Mouse (Mus musculus): ENCODE results near the gene Trpc7.

Trpc7 gene

DNA sequence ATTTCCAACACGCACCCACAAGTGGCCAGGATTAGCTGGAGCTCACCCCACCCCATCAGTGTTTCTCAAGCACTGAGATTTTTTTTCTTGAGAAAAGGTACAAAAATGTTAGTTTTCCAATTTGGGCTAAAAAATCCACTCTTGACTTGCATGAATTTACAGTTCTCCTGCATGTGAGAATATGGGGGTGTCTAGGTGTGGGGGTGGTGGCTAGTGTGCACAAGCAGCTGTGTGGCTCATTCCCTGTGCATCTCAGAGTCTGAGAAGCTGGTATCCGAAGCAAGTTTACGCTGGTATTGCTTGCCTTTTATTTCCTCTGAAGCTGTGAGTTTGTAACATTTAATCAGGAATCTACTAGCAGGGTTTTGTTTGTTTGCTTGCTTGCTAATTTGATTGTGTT is 105.1 kb downstream of the Trpc7 start:
- peak in 1 of 2 experiments; percentile 60 for DNase-seq (ENCODE audit: low spot score in 2 of 2)

DNA sequence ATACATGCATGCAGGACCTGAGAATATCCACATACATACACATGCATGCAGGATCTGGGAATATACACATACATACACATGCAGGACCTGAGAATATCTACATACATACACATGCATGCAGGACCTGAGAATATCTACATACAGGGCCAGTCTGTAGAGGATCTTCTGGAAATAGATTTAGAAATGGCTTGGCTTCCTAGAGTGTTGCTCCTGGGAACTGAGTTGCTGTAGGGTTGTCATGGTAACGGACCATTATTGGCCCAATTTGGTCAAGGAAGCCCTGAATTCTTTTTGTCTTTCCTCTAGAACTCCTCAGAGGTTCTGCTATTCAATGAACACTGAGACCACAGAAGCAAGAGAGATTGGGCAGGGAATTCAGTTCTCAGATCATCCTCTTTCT is 113.2 kb downstream of the Trpc7 start:
- DNase-seq (ENCODE audit: low spot score in 2 of 2): peak in 1 of 2 experiments; percentile 62

DNA sequence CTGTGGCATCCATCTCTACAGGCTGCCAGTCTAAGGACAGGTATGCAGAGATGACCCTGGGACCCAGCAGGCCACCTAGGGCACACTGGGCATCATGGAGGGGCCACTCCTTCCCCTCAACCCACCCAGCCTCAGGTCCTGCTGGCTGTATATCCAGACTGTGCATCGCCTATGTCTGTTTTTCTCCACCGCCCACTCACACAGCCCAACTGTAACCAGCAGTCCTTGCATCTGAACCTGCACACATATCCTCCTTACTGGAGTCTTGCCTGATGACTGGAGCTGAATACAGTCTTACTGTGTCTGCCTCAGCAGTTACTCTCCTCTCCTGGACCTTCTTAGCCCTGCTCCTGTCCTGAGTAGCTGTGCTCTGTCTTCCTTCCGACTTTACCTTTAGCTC is 114.1 kb downstream of the Trpc7 start:
- DNase-seq (ENCODE audit: low spot score in 2 of 2): peak in 1 of 2 experiments; percentile 59

DNA sequence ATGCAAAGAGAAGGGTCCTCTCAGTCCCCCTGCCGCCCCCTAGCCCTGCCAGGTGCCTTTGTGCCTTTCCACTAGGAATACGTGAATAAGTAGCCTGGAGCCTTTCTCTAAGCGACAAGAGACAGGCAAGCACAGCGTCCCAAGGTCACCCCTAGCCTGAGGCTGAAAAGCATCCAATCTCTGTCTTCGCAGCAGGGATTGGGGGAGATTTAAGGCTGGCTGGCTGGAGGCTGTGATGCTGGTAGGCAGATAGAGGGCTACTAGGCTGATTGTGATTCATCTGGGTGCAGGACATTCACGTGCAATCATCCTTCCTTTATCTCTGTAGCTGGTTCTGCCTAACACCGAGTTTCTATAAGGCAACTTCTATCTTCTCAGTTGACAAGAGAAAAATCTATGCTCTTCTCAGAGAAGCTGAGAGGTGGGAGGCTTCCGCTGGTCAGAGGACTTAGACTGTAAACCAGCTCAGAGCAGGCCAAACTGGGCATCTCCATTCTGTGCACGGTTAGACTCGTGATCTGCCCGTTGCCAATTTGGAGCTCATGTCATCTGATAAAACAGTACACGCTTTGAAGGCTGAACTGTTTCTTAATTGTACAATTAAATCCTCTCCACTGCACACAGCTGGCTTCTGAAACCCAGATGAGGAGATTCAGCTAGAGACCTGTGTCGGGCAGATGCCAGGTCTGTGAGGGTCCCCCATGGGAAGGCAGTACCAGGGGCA is 114.9 kb downstream of the Trpc7 start:
- DNase-seq (ENCODE audit: low spot score in 2 of 2): no peak

DNA sequence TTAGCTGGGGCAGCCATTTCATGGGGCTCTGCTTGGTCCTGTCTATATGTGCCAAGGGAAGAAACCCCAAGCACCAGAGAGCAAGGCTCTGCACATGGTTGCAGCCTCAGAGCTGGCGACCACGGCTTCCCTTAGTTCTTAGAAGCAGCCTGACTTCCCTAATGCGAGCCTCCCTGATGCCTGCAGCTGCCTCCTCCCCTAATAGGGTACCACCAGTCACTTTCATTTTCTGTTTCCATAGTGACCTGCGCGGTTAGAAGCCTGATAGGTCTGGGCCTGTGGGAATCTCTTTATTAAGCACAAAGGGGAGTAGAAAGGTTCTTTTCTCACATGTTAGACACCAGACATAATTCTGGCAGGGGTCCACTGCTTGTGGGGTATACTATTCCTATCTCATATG is 121.5 kb downstream of the Trpc7 start:
- DNase-seq (ENCODE audit: low spot score in 2 of 2): no peak

DNA sequence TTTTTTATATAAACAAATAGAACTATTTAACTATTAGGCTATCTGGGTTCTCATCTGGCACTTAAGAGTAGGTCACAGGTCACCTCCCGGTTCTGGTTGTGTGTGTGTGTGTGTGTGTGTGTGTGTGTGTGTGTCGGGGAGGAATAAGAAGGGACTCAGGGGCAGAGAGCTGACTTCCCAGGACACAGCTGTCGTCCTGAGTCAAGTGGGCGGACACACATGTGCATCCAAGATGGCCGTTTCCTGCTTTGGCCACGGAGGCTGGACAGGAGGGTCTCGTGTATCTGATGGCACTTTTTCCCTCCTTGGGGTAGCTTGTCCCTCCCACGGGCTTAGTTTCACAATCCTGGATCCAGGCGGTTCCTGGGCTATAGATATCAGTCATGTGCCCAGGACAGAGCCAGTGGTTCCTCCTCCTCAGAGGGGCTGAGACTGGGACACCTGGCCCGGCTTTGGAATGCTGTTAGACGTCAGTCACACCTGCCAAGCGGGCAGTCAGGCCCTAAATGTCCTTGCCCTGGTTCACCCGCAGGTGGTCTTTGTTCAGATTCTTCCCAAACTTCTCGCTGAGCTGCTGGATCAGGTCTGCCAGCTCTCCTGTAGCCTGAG is 122.4 kb downstream of the Trpc7 start:
- DNase-seq (ENCODE audit: low spot score in 2 of 2): no peak

DNA sequence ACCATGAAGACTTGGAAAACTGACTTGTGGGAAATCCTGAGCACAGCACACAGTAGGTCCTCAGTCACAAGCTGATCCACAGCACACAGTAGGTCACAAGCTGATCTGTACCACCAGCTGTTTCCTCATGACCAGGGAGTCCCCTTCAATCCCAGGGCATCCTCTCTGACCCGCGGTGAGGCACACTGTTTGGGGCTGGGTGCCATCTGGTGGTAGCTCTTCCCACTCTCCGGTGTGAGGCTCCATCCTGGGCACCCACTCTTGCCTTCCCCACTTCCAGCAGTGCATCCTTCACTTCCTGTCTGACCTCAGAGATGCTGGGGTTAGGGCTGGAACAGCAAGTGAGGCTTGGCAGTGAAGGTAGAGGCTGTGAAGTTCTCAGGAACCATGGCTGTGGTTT is 123.2 kb downstream of the Trpc7 start:
- DNase-seq (ENCODE audit: low spot score in 2 of 2): no peak

DNA sequence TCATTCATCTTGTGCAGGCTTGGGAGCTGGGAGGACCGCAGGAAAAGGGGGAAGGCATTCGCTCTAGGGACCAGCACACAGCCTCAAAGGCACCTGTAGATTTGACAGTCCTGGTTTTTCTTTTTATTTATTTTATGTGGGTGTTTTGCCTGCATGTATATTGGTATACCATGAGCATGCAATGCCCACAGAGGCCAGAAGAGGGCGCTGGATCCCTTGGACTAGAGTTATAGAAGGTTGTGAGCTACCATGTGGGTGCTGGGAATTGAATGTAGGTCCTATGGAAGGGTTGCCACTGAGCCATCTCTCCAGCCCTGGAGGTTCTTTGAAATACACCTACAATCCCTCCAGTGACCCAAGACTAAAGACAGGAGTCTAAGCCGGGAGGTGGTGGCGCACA is 125.0 kb downstream of the Trpc7 start:
- DNase-seq (ENCODE audit: low spot score in 2 of 2): no peak

DNA sequence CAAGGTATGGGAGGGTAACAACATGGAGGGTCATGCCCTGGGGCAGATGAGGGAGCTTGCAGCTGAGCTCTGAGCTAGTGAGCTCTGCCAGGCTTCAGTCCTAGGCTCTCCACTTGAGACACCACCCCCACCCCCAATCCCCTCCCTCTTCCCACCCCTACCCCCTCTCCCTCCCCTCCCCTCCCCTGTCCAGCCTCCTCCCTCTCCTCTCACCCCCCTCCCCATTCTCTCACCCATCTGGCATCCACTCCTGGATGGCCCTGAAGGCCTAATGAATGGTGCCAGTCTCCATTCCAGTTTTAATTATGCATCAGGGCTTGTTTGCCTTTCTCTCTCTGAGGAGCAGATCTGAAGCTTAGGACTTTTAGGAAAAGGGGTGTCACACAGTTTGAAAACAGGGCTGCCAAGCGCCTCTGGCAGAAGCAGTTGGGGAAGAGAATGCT is 125.6 kb downstream of the Trpc7 start:
- DNase-seq (ENCODE audit: low spot score in 2 of 2): no peak

DNA sequence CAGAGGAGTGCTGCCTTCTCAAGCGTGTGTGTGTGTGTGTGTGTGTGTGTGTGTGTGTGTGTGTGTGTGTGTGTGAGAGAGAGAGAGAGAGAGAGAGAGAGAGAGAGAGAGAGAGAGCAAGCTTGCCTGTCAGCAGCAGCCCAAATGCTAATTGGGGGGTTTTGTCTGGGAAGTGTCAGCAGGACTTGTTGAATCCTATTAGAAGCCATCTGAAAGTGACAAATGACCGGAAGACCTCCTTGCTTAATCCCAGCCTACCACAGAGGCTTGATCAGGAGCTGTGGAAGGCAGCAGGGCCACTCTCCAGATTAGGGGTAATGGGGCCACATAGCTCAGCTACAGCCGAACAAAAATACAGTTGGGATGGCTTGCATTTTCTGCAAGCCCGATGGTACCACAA is 126.4 kb downstream of the Trpc7 start:
- DNase-seq (ENCODE audit: low spot score in 2 of 2): no peak

DNA sequence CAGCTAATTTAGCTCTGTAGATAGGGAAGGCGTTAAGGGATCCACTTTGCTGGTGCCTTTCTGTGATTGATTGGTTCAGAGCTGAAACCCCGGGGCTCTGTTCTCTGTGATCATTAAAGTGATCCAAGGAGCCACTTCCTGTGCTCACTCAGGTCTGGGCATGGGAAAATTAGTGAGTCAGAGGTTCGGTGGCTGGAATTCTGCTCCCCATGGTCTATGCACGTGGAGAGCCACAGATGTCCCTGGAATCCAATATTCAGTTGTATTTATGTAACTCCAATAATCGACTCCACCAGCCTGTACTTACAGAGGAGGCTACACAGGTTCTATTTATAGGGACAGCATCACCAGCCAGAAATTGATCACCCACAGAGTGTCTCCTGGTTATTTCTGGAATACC is 129.6 kb downstream of the Trpc7 start:
- no peak for DNase-seq (ENCODE audit: low spot score in 2 of 2)

DNA sequence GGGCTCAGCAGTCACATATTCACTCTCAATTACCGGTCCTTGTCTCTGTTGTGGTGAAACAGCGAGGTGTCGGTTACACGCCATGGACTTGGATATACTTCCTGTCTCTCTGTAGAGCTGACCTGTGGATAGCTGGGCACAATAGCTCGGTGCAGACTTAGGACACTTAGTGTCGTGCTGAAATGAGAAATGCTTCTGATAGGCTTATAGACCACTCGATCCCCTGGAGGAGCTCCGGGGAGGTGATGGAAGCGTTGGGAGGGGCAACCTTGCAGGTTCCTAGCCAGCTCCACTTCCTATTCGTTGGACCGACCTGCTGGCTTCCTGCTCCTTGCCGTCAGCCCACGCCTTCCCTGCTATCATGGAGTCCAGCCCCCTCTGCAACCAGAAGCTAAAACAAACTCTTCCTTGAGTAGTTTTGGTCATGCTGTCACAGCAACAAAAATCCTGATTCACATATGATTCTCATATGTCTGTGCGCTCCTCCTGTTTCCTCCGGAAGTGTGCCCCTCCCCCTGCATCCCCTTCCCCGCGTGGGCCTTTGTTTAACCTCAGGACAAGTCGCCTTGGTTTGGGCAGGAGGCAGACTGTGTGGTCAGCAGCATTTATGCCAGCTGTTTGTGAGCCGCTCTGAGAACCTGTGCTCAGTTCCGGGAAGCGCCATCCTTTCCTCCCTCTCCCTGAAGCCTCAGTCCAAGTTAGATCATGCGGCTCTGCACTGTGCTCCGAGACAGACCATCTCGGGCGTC is 130.3 kb downstream of the Trpc7 start:
- DNase-seq (ENCODE audit: low spot score in 2 of 2): no peak

DNA sequence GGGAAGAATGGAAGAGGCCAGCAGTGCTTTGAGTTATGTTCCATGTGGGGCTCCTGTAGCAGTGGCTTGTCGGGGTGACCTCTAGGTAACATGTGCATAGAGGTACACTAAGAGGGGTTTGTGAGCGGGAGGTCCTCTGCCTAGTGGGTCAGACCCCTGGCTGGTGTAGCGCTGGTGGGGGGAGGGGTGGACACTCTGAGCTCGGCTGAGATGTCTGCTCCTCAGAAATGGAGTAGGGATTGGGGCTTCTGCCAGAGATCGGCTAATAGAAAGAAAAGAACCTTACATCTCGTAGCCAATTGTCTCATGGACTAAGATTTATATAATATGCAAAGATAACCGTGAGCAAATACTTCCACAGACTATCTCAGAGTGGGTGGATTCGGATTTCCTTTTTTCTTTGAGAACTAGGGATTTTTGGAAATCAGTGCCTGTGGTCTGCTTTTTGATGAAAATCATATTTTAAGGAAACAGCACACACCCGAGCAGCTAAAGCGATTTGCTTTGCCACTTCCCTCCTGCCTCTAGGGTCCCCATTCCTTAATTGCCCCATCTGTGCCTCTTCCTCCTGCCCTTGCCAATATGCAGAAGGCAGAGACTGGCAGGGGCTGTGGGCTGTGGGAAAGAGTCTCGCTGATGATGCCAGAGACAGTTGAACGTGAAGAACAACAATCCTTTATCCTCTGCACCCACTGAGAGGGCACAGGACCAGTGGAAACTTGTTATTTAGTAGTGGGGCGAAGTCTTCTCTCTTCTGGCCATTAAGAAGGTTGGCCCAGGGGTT is 133.2 kb downstream of the Trpc7 start:
- no peak for DNase-seq (ENCODE audit: low spot score in 2 of 2)

DNA sequence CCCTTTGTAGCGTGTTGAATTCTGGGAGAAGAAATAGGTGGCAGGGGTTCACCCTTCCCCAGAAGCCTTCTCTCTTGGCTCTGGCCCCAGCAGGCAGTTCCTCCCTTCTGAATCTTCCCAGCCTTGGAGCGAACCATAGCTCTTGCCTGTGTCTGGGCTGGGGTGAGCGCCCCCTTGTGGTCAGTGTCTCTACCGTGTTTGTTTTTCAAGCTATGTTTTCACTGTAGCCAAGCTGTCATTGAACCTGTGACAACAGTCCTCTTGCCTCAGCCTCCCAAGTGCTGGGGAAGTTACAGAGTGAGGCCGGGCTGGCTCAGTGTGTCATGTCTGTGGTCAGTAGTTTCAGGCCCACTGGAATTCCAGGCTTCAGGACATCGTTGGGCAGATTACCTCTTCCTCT is 137.3 kb downstream of the Trpc7 start:
- peak in 1 of 2 experiments; percentile 68 for DNase-seq (ENCODE audit: low spot score in 2 of 2)

DNA sequence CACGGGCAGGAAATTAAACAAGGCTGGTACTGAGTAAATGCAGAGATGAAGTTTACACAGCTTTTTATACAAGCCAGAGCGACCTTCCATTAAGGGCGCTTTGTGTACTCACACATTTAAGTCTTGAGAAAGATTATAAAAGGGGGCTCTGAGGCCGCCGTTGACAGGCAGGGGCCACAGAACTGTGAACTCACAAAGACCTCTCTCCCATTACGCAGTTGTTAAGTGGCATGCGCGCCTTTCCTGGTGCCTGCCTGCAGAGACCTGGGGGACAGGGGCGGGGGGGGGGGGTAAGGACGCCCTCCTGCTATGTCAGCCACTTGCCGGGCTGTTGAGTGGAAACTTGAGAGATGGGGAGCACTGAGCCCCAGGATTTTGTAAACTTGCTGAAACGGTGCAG is 138.6 kb downstream of the Trpc7 start:
- DNase-seq (ENCODE audit: low spot score in 2 of 2): no peak

DNA sequence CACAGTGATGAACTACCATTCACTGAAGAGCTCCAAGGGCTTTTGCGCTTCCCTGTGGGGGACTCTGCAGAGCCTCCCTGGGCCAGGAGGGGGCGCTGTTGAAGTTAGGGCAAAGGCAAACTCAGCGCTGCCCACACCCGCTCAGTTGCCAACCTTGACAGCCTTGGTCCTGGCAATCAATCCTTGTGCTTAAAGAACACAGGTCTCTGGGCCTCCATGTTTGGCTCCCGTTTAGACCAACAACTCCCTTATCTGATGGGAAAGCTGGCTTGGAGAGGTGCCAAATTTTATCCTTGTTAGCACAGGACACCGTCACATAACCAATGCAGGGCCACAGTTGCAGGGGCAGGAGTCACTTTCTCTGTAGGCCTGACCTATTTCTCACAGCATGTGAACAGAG is 139.9 kb downstream of the Trpc7 start:
- DNase-seq (ENCODE audit: low spot score in 2 of 2): no peak

DNA sequence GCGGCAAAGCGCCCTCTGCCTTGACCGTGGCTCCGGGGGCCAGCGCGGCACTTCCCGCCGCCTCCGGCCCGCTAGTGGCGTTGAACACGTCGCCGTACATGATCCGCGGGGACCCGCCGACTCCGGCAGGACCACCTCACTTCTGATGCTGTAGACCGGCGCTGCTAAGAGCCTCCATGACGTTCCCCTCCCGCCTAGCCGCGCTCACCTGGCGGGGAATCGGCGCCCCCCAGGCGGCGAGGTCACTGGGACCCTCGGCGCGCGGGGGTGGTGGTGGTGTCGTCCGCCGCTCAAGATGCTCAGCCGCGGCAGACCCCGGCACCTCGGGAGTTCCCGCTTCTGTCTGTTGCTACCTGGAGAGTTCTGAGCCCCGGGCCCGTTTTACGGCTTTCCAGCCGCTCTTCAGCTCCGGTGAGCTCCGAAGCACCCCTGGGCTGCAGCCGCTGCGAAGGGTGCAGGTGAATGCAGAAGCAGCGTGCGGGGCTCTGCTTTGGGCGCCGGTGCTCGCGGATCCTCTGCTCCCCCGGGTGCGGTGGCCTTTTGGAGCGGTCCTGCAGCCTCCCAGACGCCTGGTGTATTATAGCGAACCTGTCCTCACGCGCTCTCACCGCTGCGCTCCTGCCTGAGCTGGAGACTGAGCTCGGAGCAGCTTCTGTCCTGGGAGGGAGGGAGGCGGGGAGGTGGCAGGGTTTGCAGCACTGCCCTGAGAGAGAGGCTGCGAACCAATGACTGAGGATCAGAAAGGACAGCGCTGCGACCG is 142.4 kb downstream of the Trpc7 start, which contains the start of gene Gm45623:
Gene Gm45623 (minus strand): TSS at position 636 of the 760 bp plus-strand sequence.
- DNase-seq (ENCODE audit: low spot score in 2 of 2): no peak

DNA sequence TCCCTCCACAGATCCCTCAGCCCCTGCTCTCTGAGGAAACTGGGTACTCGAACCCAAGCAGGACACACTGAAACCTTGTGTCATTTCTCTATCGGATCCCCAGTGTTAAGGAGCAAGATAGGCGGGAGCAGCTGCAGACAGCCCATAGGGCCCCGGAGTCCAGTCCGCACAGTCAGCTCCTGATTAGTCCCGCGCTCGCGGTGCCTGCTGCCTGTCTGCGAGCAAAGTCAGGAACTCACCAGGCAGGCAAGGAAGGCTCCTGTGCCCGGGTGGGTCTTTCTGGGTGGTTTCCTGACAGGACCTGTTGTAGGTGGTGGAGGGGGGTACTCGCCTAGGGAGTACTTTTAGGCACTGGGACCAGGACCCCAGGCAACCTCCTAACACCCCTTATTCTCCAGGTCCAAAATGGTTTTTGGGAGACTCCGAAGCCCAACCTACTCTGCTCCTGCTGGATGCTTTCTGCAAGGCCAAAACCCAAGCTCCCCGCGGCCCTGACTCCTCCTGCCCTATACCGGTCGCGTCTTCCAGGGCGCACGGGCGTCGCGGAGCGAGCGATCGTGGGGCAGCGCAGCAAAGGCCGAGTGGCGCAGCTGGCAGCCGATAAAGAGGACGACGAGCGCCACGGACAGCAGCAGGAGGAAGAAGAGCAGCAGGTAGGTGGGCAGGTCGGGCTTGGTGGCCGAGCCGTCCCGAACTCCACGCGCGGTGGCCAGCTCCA is 143.2 kb downstream of the Trpc7 start:
- no peak for DNase-seq (ENCODE audit: low spot score in 2 of 2)

DNA sequence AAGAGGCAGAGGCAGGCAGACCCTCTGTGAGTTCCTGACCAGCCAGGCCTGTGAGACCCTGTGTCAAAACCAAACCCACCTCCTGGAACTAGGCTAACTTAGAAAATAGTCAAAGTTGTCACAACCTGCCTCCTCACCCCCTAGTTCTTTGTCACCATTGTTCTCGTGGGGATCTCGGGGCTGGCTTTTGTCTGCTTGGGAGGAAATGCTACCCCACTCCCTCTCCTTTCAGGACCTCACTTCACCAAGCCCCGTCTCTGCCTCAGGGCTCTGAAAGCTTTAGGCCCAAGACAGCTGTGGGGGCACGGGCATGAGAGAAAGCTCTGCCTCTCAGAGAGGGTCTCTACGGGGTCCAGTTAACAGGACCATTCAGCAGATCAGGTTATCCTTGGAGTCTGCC is 144.0 kb downstream of the Trpc7 start:
- DNase-seq (ENCODE audit: low spot score in 2 of 2): no peak

DNA sequence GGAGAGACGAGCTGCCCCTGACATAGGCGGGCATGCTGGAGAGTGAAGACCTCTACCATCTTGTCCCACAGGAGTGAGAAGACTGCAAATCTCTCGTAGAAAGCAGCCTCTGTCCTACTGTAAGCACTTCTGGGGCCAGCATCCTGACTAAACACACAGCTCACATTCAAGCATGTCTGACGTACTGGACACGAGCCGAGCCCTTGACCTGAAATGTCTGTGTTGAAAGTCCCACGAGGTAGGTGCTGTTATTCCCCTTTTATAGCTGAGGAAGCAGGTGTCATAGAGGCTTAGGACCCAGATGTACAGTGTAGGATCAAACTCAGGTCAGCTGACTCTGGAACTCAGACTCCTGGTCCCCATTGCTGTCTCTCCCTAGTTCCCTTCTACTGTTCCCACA is 146.4 kb downstream of the Trpc7 start:
- DNase-seq (ENCODE audit: low spot score in 2 of 2): no peak

DNA sequence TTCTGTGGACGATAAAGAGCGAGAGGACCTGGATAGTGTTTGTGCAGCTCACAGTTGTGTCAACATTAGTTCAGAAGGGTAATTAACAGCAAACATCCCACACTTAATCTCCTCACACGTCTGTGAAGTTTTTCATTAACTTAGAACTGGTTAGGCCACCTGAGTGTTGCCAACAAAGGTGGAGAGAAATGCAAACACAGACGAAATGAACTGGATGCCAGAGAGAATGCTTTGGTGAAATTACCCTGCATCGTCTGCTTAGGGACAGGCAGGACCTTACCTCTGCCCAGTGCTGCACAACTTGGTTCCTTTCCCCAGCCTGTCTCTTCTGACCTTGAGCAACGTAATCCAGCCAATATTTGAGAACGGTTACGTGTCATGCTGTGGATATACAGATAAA is 148.2 kb downstream of the Trpc7 start:
- DNase-seq (ENCODE audit: low spot score in 2 of 2): no peak

Data from left cerebral cortex, adult 9 months (tissue).